Mouse (Mus musculus): ENCODE measurements around the gene Col25a1. TPM values are rescaled to one million over a fixed set of nuclear protein-coding genes. Genes with fewer than 3 reads are reported as not detected.

The Col25a1 gene
- total RNA-seq, 2 experiments from 2014 or later: 70.7 to 71.0 TPM

DNA sequence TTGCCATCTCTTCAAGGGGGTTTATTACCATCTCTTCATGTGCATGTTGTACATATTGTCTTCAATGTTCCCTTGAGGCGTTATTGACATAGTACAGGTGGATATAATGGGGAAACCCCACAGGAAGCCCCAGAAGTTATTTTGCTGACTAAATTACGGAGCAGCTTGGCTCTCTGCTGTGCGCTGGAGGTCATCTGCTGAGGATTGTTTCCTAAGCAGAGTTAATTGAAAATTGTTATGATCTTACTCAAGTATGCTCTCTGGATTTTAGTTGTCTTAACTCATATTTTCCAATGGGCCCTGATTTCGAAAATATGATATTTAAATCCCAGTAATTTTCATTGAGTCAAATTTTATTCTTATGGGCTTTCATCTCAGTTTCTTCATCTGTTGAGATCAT lies 178.0 kb downstream of the Col25a1 start:
- no peak for DNase-seq (ENCODE audit: low spot score in 2 of 2)

- no peak for DNase-seq (ENCODE audit: low spot score in 2 of 2)
These were observed 179.5 kb downstream of the Col25a1 start for GRCm38 (mm10) chr3:130310694-130311305.

- peak in 1 of 2 experiments; percentile 22 for DNase-seq (ENCODE audit: low spot score in 2 of 2)
These were observed 181.9 kb downstream of the Col25a1 start for GRCm38 (mm10) chr3:130313246-130313645.

DNA sequence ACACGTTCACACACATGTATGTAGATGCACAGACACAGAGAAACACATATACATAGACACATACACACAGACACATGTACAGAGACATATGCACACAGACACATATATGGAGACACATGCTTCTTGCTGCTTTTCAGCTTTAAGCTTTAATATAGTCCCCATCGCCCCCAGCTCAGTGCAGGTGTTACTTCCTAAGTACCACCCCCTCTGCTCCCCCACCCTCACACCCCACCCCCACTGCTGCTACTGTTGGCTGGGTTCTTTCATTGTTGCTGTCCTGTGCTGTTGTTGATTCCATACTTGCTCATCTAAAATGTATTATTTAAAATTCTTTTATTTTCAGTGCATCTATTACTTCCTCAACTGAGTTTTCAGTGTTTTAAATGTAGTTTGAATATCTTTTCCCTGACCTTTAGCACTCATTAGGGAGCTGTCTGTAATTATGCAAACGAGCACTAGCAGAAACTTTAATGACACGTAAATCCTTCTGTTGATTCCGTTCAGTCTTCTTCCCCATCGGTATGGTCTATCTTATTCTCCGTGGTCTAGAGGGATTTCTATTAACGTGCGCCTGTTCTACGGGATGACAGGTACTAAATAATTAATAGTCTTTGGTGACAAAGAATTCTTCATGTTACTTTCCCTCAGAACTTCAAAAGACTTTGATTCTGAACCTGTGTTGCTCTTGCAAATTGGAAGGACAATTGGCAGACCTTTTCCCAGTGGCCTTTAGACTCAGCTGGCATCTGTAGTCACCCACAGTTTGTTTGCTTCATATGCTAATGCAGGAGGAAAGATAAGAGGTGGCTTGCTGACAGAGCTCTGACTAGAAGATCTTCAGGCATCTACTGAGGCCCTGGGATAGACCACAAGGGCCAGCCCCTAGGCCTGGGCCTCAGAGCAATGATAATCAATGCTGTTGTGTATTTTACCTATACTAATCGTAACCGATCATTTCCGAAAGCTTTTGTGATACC lies 196.0 kb downstream of the Col25a1 start:
- DNase-seq (ENCODE audit: low spot score in 2 of 2): no peak

DNA sequence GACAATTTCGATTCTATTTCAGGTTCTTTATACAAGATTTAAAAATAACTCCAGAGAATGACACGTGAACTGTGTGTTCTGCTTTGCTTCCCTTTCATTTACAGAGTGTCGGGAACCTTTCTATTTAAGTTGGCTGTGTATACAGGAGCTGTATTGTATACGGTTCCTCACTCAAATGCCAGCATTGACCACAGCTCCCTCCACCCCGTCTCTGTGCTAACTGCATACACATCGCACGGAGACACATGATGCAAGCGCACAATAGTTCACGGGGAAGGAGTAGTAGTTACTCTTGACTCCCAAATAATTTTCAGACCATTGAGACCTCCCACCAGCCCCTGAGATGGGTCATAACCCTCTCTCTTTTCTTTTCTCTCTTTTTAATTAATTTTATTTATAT lies 197.6 kb downstream of the Col25a1 start:
- no peak for DNase-seq (ENCODE audit: low spot score in 2 of 2)

DNA sequence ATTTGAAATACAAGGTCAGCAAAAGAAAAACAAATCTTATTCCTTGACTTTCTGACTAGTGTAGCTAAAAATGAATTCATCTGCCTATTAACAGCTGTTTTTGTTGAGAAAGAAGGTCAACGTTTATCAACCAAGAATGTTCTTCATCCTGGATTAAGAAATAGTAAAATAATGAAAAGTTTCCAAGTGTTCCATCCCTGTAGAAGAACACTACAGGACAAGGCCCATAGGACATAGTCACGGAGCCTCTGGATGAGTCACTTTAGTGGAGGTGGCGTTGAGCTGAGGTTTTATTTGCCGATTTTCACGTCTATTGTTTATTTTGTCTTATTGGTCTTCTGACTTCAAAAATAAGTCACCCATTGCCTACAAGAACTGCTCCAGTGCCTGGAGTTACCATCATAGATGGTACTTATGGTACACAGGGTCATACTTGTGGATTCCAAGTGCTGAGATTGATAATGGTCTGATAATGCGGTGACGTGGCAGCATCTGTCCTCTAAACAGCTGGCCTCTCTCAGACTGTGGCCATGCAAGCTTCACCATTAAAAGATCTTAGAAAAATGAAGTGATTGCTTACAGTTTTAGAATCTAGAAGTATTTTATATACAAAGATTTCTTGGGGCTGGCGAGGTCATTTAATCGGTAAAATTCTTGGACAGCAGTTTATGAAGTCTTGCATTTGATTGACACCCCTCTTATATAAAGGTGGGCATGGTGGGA lies 198.7 kb downstream of the Col25a1 start:
- DNase-seq (ENCODE audit: low spot score in 2 of 2): no peak

DNA sequence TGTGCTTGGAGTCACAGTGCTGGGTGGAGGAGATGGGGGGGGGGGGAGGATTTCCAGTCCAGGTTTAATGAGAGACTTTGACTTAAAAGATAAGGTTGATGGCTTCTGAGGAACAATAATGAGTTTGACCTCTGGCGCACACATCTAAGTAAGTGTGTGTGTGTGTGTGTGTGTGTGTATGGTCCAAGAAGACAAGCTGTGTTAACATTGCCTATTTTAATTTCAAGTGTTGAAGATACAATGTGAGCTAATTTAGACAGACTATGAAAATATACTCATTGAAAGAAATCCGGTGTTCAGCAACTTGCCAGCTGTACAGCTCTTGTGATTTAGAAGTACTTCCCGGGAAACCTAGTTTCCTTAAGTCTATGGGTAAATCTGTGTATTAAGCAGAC lies 199.3 kb downstream of the Col25a1 start:
- no peak for DNase-seq (ENCODE audit: low spot score in 2 of 2)

- no peak for DNase-seq (ENCODE audit: low spot score in 2 of 2)
These were observed 201.1 kb downstream of the Col25a1 start for GRCm38 (mm10) chr3:130332347-130332913.

DNA sequence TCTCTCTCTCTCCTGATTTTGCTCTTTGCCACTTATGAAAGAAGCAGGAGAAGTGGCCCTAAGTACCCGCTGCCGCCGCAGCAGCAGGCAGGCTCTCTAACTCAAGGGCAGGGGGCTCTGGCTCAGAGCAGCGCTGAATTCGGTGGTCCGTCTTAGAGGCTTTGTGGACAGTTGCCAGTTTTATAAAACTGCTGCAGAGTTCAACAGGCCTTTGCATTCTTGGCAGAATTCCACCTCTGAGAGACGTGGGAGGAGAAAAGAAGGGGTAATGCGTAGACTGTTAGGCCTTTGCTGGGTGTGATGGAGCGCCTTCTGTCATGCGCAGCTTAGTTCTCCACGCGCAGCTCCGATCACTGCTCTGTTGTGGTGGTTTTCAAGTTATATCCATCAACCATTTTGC lies 206.6 kb downstream of the Col25a1 start:
- DNase-seq (ENCODE audit: low spot score in 2 of 2): peak in 1 of 2 experiments; percentile 56

GRCm38 (mm10) chr3:130338371-130338770 lies 207.1 kb downstream of the Col25a1 start:
- DNase-seq (ENCODE audit: low spot score in 2 of 2): no peak

DNA sequence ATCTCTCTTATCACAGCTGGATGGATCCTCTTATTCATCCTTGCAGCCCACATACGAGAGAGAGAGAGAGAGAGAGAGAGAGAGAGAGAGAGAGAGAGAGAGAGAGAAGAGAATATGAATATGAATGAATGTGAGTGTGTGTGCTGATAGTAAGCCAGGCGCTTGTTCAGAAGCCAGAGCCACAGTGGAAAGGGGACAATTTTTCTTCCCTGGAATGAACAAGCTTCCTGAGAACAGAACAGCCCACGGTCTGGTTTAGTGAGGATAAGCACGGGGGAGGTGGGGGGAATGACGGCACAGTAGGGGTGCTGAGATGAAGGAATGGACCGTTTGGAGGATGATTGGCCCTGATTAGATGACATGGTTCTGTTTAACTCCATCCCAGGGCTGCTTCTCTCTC lies 218.9 kb downstream of the Col25a1 start:
- peak in 1 of 2 experiments; percentile 26 for DNase-seq (ENCODE audit: low spot score in 2 of 2)

DNA sequence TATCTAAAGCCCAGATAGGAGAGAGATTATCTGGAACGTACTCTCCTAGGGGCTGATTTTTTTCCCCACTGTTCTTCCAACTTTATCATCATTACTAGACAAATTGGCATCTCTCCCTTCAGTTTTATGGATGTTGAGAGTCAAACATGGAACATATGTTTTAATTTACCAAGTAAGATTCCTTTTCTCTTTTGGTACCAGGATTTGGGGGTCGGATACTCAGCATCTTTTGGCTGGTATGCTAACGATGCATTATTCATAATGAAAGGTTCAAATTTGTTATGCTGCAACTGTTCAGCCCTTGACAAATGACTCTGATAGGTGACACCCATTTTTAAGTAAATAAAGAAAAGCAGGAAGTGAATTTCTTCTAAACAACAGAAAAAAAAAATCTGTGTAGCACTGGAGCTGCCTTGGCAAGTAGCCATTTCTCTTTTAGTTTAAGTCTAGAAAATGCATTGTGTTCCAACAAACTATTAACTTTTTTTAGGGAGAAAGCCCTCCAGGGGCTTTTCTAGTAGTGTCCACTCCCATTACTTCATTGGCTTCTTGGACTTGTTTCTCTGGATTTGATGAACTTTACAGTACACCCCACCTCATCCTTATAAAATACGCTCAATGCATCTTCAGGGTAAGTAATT lies 223.2 kb downstream of the Col25a1 start:
- DNase-seq (ENCODE audit: low spot score in 2 of 2): no peak

DNA sequence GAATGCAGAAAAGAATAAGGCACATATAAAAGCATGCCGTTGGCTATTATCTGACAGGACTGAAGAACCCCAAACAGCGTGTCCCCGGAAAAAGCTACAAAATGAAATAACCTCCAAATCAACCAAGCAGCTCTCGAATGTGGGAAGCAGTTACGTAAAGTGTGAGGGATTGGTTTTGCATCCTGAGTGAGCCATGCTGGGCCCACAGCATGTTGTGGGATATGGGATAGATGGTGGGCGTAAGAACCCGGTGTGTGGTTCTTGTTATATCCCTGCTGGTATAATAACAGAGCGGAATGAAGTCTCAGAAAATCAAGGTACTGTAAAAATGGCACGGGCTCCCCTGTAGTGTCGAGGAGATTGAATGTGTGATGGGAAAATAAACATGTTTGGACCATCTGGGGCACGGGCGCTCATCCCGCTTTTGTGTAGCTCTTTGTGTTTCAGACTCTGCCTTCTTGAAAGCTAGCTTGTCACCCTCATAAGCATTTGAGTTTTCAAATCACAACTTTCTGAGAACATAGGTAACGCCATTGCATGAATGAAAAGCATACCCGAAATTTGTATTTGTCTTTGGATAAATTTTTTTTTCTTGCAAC lies 225.4 kb downstream of the Col25a1 start:
- DNase-seq (ENCODE audit: low spot score in 2 of 2): peak; percentile 40 to 72

- no peak for DNase-seq (ENCODE audit: low spot score in 2 of 2)
These were observed 229.5 kb downstream of the Col25a1 start for GRCm38 (mm10) chr3:130360813-130361212.

GRCm38 (mm10) chr3:130361922-130362321 lies 230.6 kb downstream of the Col25a1 start:
- no peak for DNase-seq (ENCODE audit: low spot score in 2 of 2)

DNA sequence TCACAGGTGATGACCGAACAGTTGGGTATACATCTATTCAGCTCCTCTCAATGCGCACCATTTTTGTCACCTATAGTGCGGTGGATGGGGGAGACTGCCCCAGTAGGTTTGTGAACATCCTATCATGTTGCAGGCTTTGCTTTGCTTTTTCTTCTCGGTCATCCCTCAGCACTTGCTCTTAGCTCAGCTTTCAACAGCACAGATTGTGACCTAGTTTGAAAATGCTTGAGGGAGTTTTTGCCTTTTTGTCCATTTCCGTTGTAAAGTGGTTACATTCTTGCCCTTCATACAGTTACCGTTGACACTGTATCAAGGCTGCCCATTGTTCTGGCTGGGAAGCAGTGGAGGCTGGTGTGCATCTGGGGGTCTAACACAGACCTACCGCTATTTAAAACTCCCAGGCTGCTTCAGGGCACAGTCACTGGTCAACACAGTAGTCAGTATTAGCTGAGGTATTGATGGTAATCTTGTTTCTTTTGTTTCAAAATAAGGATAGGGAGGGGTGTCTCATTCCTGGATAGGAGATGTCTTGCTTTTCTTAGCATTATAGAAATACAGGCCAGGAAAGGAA lies 231.6 kb downstream of the Col25a1 start:
- DNase-seq (ENCODE audit: low spot score in 2 of 2): no peak

- no peak for DNase-seq (ENCODE audit: low spot score in 2 of 2)
These were observed 235.8 kb downstream of the Col25a1 start for GRCm38 (mm10) chr3:130366917-130367610.

- no peak for DNase-seq (ENCODE audit: low spot score in 2 of 2)
These were observed 237.1 kb downstream of the Col25a1 start for GRCm38 (mm10) chr3:130368352-130368751.

- no peak for DNase-seq (ENCODE audit: low spot score in 2 of 2)
These were observed 237.8 kb downstream of the Col25a1 start for GRCm38 (mm10) chr3:130369113-130369512.

DNA sequence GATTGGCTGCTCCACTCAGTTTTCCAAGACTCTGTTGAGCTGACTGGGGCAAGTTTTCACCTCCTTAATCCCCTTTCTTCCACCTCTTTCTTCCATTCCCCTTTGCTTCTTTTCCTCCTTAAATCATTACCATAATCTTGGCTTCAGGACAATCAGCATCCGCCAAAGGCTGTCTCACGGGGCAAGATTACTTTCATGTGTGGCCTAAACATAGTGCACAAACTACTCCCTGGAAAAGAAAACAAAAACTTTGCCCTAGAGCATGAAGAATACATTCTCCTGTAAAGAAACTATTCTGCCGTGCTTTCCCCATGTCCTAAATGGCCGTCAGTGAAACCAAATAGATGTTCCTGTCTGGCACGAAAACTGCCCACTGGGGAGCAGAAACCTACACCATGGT lies 238.9 kb downstream of the Col25a1 start:
- DNase-seq (ENCODE audit: low spot score in 2 of 2): no peak
